ENCODE assay signal across 22 mouse cellular contexts in the genomic region with DNA sequence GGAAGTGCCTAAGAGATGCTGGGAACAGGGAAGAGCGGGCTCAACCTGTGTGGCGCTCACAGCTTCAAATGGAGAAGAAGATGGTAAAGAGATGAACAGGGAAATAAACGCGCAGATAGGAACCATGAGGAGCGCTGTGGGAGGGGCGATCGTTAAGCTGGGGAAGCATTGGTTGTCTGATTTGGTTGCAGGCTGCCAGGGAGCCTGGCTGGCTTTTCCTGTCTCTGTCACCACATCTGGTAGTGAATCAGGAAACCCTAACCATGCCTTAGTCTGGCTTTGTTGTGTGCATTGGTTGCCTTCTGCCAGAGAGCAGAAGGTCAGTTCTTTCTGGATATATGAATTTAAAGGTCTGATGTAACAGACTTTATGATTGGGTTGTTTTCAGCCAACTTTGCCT.
"Had no signal": no experiment of that assay in that cellular context is flagged by ENCODE, and none has a peak within 500 bp of the region (broad histone marks: within the 10 kb centered on the region; RNA-seq: fewer than 3 reads in every experiment).

No protein-coding gene starts in this region.

- H3K27me3 ChIP-seq: limb, embryonic 12.5 days; limb, embryonic 15.5 days; liver, embryonic 15.5 days; megakaryocyte, embryonic 14.5 days; neural tube, embryonic 12.5 days; neural tube, embryonic 15.5 days had no signal

- DNase-seq: kidney, adult 18-20 months; kidney, adult 9 months; kidney, postnatal 14 days; layer of hippocampus, postnatal 36 days; lung, adult 18-20 months; lung, postnatal 14 days; lung, postnatal 4 days; midbrain, embryonic 14.5 days; right cerebral cortex, adult 18-20 months; right cerebral cortex, postnatal 14 days; right cerebral cortex, postnatal 4 days; thymus, adult 2 months; thymus, postnatal 14 days; thymus, postnatal 4 days had no signal

- H3K4me1 ChIP-seq: neural tube, embryonic 12.5 days had no signal

- H3K27ac ChIP-seq: left cerebral cortex, adult 2 months; limb, embryonic 15.5 days; liver, embryonic 15.5 days; neural tube, embryonic 12.5 days; neural tube, embryonic 15.5 days; stomach, postnatal 0 days had no signal

- H3K9me3 ChIP-seq: limb, embryonic 12.5 days; limb, embryonic 15.5 days; liver, embryonic 15.5 days; megakaryocyte, embryonic 14.5 days; neural tube, embryonic 12.5 days; neural tube, embryonic 15.5 days had no signal

- H3K4me3 ChIP-seq: left cerebral cortex, adult 2 months; limb, embryonic 12.5 days; limb, embryonic 15.5 days; liver, embryonic 15.5 days; megakaryocyte, embryonic 14.5 days; neural tube, embryonic 12.5 days; neural tube, embryonic 15.5 days had no signal

- H3K36me3 ChIP-seq: limb, embryonic 12.5 days; limb, embryonic 15.5 days; liver, embryonic 15.5 days; neural tube, embryonic 12.5 days; neural tube, embryonic 15.5 days had no signal
